Mouse (Mus musculus) bone marrow, adult 2 months (tissue): ENCODE data around the gene Tnik. TPM values are rescaled to one million over a fixed set of nuclear protein-coding genes. Genes with fewer than 3 reads are reported as not detected.

Experiments
- H3K27ac ChIP-seq: fragments of 200-500 bp; 2 replicates; pipeline ENCODE4 v1.5.1; 2012; ENCODE audit warnings: low read depth, mild to moderate bottlenecking, control low read depth, inconsistent platforms, low read length; ENCODE audit not compliant: control insufficient read depth, poor library complexity, insufficient read depth
- H3K4me1 ChIP-seq: fragments of 200-500 bp; 2 replicates; pipeline ENCODE4 v1.6.1; 2011; ENCODE audit warnings: low read length; ENCODE audit not compliant: control insufficient read depth, insufficient read depth
- H3K4me3 ChIP-seq: fragments of 200-500 bp; replicated peaks from 2 replicates; pipeline ENCODE3; 2011; ENCODE audit warnings: mild to moderate bottlenecking, low read depth, low read length, control low read depth; ENCODE audit not compliant: control insufficient read depth
- CTCF ChIP-seq: fragments of 200-500 bp; IDR thresholded peaks from 2 replicates; pipeline ENCODE4 v1.5.1; 2011; ENCODE audit warnings: low read length, control low read depth; ENCODE audit not compliant: control insufficient read depth, insufficient read depth
- POLR2A ChIP-seq: fragments of 200-500 bp; IDR thresholded peaks from 2 replicates; pipeline ENCODE4 v1.6.1; 2011; ENCODE audit warnings: low read depth, mild to moderate bottlenecking, control low read depth, low read length, borderline replicate concordance; ENCODE audit not compliant: control insufficient read depth
- WGBS: fragments of 180-500 bp; shearing (Covaris S2); methylation state at CpG from one replicate; pipeline ENCODE4 v1.1.7; 2018; 5-methylcytosine and 5-hydroxymethylcytosine counted together
- polyA plus RNA-seq: library from polyadenylated mRNA; stranded (reverse); fragments of >200 nt; gene quantifications from 2 replicates; pipeline ENCODE4 v1.2.4, GENCODE M21; 2011; ENCODE audit warnings: low replicate concordance; ENCODE audit not compliant: missing spikeins, insufficient read depth, insufficient read length

The Tnik gene
- polyA plus RNA-seq, 1 experiment: 25.8 TPM

DNA sequence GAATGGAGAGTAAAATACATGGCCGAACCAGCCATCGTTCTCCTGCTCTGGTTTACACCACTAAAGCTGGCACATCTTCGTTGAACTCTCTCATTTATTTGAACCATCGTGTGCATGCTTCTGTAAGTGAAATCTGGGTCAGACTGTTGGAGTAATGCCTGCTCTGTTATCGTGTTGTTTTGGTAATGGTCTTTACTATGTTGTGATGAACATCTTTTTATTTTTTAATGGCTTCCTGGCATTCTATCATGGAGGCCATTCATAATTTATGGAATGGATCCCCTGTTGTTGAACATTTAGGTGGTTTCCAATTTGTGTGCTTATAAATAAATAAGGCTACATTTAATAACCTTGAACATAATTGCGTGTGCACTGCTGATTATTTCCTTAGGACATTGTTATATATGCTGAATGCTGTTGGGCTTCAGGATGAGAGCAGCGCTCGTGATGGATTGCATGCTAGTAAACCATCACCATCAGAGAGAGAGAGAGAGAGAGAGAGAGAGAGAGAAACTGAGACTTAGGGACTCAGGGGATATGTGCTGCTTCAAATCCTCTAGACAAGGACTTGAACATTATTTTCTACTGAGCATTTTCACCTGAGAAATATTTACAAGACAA, 62.7 kb downstream of the Tnik start:
- Histone ChIP-seq H3K4me1 (no peaks in the 10 kb centered on the region), H3K27ac (no peak overlapping the region), H3K4me3 (no peak overlapping the region)
- WGBS: 84% methylated on average over 8 of the region's 8 CpGs
- TF ChIP-seq POLR2A (no peak), CTCF (no peak)

DNA sequence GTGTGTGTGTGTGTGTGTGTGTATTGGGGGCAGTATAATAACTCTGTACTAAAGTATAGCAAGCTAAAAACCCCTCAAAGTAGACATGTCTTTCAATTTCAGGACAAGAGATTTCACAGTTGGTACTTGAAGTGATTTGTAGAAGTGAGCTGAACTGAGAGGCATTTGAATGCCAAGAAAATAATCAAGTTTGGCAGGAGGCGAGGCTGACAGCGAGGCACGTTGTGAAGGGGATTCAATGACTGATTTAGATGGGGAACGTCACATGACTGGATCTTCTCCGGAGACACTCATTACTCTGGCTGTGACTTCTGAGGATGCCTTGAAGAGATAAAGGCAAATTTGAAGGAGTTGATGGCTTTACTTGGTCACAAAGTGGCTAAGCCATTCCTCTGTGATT, 69.3 kb downstream of the Tnik start:
- no peak overlapping the region for H3K4me3 ChIP-seq
- no peak for TF ChIP-seq CTCF
- no peak for TF ChIP-seq POLR2A
- no peaks in the 10 kb centered on the region for H3K4me1 ChIP-seq
- WGBS: 80% methylated on average over 5 of the region's 5 CpGs
- H3K27ac ChIP-seq: no peak overlapping the region

DNA sequence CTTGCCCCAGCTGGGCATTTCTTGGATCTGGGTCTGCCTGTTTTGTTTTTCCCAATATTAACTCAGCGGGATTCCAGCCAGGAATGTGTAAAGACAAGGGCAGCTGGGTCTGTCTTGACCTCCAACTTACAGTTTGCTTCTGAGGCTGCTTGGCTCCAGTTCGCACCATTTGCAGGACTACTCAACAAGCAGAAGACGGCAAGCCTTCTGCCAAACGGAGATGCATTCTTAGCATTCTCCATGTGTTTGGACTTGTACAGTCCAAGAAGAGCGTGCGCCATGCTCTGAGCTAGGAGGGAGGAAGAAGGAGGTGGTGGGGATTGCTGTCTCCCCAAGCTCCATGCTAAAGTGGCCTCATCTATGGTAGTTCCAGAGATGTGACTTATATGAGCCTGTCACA, 70.9 kb downstream of the Tnik start:
- Histone ChIP-seq H3K4me3 (no peak overlapping the region), H3K4me1 (no peaks in the 10 kb centered on the region), H3K27ac (no peak overlapping the region)
- 87% methylated on average over 6 of the region's 6 CpGs for WGBS
- TF ChIP-seq POLR2A: no peak
- no peak for TF ChIP-seq CTCF

DNA sequence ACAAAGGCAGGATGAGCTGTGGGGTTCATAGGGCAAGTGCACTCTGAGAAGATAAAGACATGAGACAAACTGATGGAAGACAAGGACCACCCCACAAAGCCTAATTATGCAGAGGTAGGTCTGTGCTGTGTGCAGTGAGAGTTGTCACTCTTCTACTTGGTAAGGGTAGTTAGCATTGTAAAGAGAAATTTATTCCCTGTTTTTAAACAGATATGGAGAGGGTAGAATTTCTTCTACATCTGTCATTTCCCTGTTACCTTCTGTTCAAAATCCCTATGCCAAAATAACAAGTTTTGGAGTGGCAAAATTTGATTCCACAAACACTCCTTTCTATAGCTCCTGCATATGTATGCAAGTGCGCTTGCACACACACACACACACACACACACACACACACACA, 71.5 kb downstream of the Tnik start:
- TF ChIP-seq CTCF: no peak
- no peak for TF ChIP-seq POLR2A
- Histone ChIP-seq H3K4me3 (no peak overlapping the region), H3K4me1 (no peaks in the 10 kb centered on the region; the same call in 1 of the 2 replicates), H3K27ac (no peak overlapping the region)
- 76% methylated on average over 1 of the region's 1 CpGs for WGBS

DNA sequence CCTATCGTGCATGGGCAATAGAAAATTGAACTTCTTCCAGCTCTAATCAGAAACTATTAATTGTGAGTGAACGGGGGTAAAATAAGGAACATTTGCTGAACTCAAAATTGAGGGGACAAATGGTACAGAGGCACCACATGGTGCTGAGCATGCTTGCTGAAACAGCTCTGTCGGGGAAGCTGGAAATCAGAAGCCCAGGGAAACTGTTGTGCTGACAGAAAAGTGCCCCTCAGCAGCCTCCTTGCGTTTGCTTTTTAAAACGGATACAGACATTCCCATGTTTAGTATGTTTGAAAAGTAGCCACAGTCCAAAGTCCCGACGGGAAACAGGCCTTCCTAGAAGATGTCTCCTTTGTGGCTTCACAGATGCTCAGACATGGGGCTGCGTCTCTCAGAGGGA, 77.1 kb downstream of the Tnik start:
- Histone ChIP-seq H3K4me3 (no peak overlapping the region), H3K27ac (no peak overlapping the region), H3K4me1 (no peaks in the 10 kb centered on the region; the same call in 1 of the 2 replicates)
- no peak for TF ChIP-seq POLR2A
- no peak for TF ChIP-seq CTCF
- WGBS: 82% methylated on average over 8 of the region's 8 CpGs

DNA sequence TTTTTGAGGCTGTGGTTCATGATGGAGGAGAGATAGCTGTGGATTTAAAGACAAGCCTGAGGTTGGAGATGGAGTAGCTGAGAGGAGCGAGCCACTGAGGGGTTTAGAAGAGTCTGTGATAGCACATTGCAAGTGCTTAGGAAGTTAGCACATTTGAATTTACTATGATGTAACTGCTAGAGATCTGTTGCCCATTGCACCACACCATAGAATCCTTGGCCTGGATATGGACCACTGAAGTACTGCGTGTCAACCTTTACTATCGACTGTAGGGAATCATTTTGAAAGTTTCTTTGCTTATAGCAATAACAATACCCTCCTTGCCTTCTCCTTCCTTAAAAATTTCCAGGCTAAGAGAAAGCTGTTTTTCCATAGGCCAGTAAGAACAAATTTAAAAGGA, 80.2 kb downstream of the Tnik start:
- TF ChIP-seq POLR2A: no peak
- TF ChIP-seq CTCF: no peak

DNA sequence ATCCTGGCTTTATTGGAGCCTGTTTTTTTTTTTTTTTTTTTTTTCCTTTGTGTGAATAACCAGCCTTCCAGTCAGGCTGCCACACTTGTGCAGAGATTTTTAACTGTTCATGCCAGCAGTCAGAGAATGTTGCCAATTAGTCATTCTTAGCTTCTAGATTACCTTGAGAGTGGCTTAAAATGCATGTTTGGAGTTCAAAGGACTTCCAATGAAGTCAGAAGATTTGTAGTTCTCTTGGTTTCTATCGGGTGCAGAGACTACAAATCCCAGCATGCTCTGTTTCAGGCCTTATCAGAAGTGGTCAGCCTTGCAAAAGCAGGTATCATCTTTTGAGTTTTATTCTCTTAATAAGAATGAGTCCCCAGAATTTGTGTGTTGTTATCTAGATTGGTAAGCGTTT, 80.6 kb downstream of the Tnik start:
- Histone ChIP-seq H3K4me3 (no peak overlapping the region), H3K27ac (no peak overlapping the region), H3K4me1 (no peaks in the 10 kb centered on the region; the same call in 1 of the 2 replicates)
- 64% methylated on average over 2 of the region's 2 CpGs for WGBS
- TF ChIP-seq CTCF (no peak), POLR2A (no peak)

More for the DNA sequence above, 80.2 kb downstream of the Tnik start:
- no peak overlapping the region for H3K4me3 ChIP-seq
- no peak overlapping the region for H3K27ac ChIP-seq
- no peaks in the 10 kb centered on the region; the same call in 1 of the 2 replicates for H3K4me1 ChIP-seq
- WGBS: 58% methylated on average over 3 of the region's 3 CpGs

DNA sequence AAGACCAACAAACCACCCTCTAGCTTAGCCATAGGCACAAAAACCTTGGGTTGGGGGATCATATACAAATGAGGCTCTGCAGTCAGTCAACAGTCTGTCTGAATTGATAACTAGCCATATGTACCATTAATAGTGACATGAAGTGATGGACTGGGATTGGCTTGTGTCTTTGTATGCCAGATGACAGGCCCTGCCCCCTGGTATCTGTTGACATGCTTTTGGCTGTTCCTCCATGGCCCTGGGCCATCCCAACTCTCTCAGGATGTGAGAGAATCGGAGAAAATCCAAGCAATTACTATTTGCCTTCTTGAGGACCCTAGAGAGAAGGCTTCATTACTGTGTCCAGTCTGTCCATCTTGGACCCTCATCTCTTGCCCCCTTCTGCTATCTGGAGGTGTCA, 82.4 kb downstream of the Tnik start:
- TF ChIP-seq CTCF (no peak), POLR2A (no peak)
- no peak overlapping the region for H3K27ac ChIP-seq
- no peak overlapping the region for H3K4me3 ChIP-seq
- WGBS: 74% methylated on average over 1 of the region's 1 CpGs
- H3K4me1 ChIP-seq: no peaks in the 10 kb centered on the region

DNA sequence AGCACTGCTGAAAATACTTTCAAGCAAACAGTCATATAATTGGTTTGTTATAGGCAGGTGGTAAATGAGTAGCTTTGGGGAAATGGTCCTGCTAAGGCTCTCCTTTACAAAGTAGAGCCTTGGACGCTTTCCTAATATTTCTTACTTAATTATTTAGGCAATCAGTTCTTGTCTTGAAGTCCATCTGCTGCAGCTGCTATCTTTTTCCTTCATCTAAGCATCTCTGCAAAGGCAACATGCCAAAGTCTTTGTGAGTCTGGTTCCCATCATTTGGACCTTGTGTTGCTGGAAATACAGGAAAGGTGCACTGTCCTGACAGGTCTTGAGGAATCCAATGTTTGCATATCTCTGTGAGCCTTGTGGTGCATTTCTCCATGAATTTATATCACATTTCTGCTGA, 82.9 kb downstream of the Tnik start:
- Histone ChIP-seq H3K4me1 (no peaks in the 10 kb centered on the region), H3K4me3 (no peak overlapping the region), H3K27ac (no peak overlapping the region)
- no peak for TF ChIP-seq POLR2A
- no peak for TF ChIP-seq CTCF
- 80% methylated on average over 1 of the region's 1 CpGs for WGBS
